Mouse (Mus musculus) heart, embryonic 16.5 days (tissue): Measurements from ENCODE around the gene Slc25a16. TPM values are rescaled to one million over a fixed set of nuclear protein-coding genes. Genes with fewer than 3 reads are reported as not detected.

Source experiments
- ATAC-seq: fragments of 200-750 bp; cut with Nextera tagmentation; replicated peaks from 2 replicates; pipeline ENCODE4 v1.8.0; 2017; ENCODE audit warnings: moderate number of reproducible peaks; ENCODE audit not compliant: insufficient read depth, low FRiP score; ENCODE audit errors: extremely low read depth
- H3K27ac ChIP-seq: fragments of 300-500 bp; sonication (generic); 2 replicates; pipeline ENCODE4 v1.5.1; 2014; ENCODE audit warnings: mild to moderate bottlenecking, low read length, control low read depth, moderate library complexity
- H3K27me3 ChIP-seq: fragments of 300-500 bp; sonication (generic); 2 replicates; pipeline ENCODE4 v1.6.1; 2014; ENCODE audit warnings: low read length, mixed read lengths; ENCODE audit not compliant: control insufficient read depth, insufficient read depth
- H3K36me3 ChIP-seq: fragments of 300-500 bp; sonication (generic); 2 replicates; pipeline ENCODE4 v1.6.1; 2014; ENCODE audit not compliant: control insufficient read depth, insufficient read depth
- H3K4me1 ChIP-seq: fragments of 300-500 bp; sonication (generic); 2 replicates; pipeline ENCODE4 v1.6.1; 2014; ENCODE audit warnings: low read length, mixed read lengths; ENCODE audit not compliant: control insufficient read depth, insufficient read depth
- H3K4me2 ChIP-seq: fragments of 300-500 bp; sonication (generic); 2 replicates; pipeline ENCODE4 v1.6.1; 2014; ENCODE audit warnings: low read depth, mild to moderate bottlenecking, control low read depth, low read length
- H3K4me3 ChIP-seq: fragments of 300-500 bp; sonication (generic); 2 replicates; pipeline ENCODE4 v1.5.1; 2014; ENCODE audit warnings: mild to moderate bottlenecking, control low read depth, low read length
- H3K9ac ChIP-seq: fragments of 300-500 bp; sonication (generic); 2 replicates; pipeline ENCODE4 v1.6.1; 2014; ENCODE audit warnings: low read length, control low read depth
- H3K9me3 ChIP-seq: fragments of 300-500 bp; sonication (generic); replicated peaks from 2 replicates; pipeline ENCODE4 v1.6.1; 2016; ENCODE audit warnings: low read length; ENCODE audit not compliant: control insufficient read depth
- WGBS: fragments of 180-500 bp; shearing (Covaris S2); extraction: QIAGEN DNeasy Blood & Tissue Kit; methylation state at CpG from one replicate; pipeline ENCODE4 v1.1.7; 2014; 5-methylcytosine and 5-hydroxymethylcytosine counted together
- polyA plus RNA-seq: library from polyadenylated mRNA; unstranded; fragments of >200 nt; fragmentation: Nextera tagmentation; extraction: Ambion mirVana; gene quantifications from 2 replicates; pipeline ENCODE4 v1.2.1, GENCODE M21; 2015

Gene Slc25a16
- polyA plus RNA-seq, 1 experiment from 2014 or later: 14.0 TPM

GRCm38 (mm10) chr10:62885969-62886798 is 34.2 kb upstream of the Slc25a16 start:
- Histone ChIP-seq H3K9ac (peak overlapping the region; percentile 78), H3K36me3 (no peaks in the 10 kb centered on the region), H3K9me3 (no peaks in the 10 kb centered on the region), H3K4me3 (peak overlapping the region; percentile 75), H3K4me1 (peaks cover 8% of the 10 kb centered on the region; the same call in 1 of the 2 replicates), H3K4me2 (peak overlapping the region; percentile 94), H3K27ac (peak overlapping the region; percentile 83), H3K27me3 (no peaks in the 10 kb centered on the region)
- under 1% methylated on average over 38 of the region's 38 CpGs for WGBS
- ATAC-seq: peak; percentile 41

- H3K4me2 ChIP-seq: peak overlapping the region; percentile 94
- no peaks in the 10 kb centered on the region for H3K27me3 ChIP-seq
- H3K27ac ChIP-seq: peak overlapping the region; percentile 83
- H3K9me3 ChIP-seq: no peaks in the 10 kb centered on the region
- peak overlapping the region; percentile 75 for H3K4me3 ChIP-seq
- peaks cover 8% of the 10 kb centered on the region; the same call in 1 of the 2 replicates for H3K4me1 ChIP-seq
- H3K9ac ChIP-seq: peak overlapping the region; percentile 78
- WGBS: under 1% methylated on average over 56 of the region's 56 CpGs
- H3K36me3 ChIP-seq: no peaks in the 10 kb centered on the region
- peak; percentile 86 for ATAC-seq
Measured at GRCm38 (mm10) chr10:62886799-62887591, 33.4 kb upstream of the Slc25a16 start.

GRCm38 (mm10) chr10:62891025-62891424 is 29.4 kb upstream of the Slc25a16 start:
- H3K27ac ChIP-seq: no peak overlapping the region
- WGBS: 83% methylated on average over 3 of the region's 3 CpGs

GRCm38 (mm10) chr10:62892549-62893232 is 27.7 kb upstream of the Slc25a16 start:
- ATAC-seq: no peak
- no peak overlapping the region for H3K9ac ChIP-seq
- WGBS: 21% methylated on average over 4 of the region's 4 CpGs

More at GRCm38 (mm10) chr10:62891025-62891424, 29.4 kb upstream of the Slc25a16 start:
- Histone ChIP-seq H3K36me3 (no peaks in the 10 kb centered on the region), H3K27me3 (no peaks in the 10 kb centered on the region), H3K9me3 (no peaks in the 10 kb centered on the region), H3K9ac (no peak overlapping the region), H3K4me2 (no peak overlapping the region), H3K4me3 (no peak overlapping the region), H3K4me1 (no peaks in the 10 kb centered on the region)
- no peak for ATAC-seq

GRCm38 (mm10) chr10:62893356-62893884 is 27.0 kb upstream of the Slc25a16 start:
- Histone ChIP-seq H3K4me3 (no peak overlapping the region), H3K4me1 (no peaks in the 10 kb centered on the region), H3K36me3 (no peaks in the 10 kb centered on the region), H3K9ac (no peak overlapping the region), H3K4me2 (no peak overlapping the region), H3K27me3 (no peaks in the 10 kb centered on the region), H3K27ac (no peak overlapping the region), H3K9me3 (no peaks in the 10 kb centered on the region)
- 70% methylated on average over 6 of the region's 6 CpGs for WGBS
- ATAC-seq: no peak

More at GRCm38 (mm10) chr10:62892549-62893232, 27.7 kb upstream of the Slc25a16 start:
- H3K4me2 ChIP-seq: no peak overlapping the region
- no peaks in the 10 kb centered on the region for H3K9me3 ChIP-seq
- H3K4me3 ChIP-seq: no peak overlapping the region
- no peaks in the 10 kb centered on the region for H3K4me1 ChIP-seq
- no peaks in the 10 kb centered on the region for H3K27me3 ChIP-seq
- H3K36me3 ChIP-seq: no peaks in the 10 kb centered on the region
- H3K27ac ChIP-seq: no peak overlapping the region

- WGBS: 61% methylated on average over 3 of the region's 3 CpGs
- Histone ChIP-seq H3K36me3 (no peaks in the 10 kb centered on the region), H3K4me3 (no peak overlapping the region), H3K27me3 (no peaks in the 10 kb centered on the region), H3K9ac (no peak overlapping the region), H3K4me1 (no peaks in the 10 kb centered on the region), H3K9me3 (no peaks in the 10 kb centered on the region), H3K27ac (no peak overlapping the region), H3K4me2 (no peak overlapping the region)
- no peak for ATAC-seq
Measured at GRCm38 (mm10) chr10:62894447-62894846, 26.0 kb upstream of the Slc25a16 start.

GRCm38 (mm10) chr10:62895386-62895785 is 25.0 kb upstream of the Slc25a16 start:
- Histone ChIP-seq H3K9ac (no peak overlapping the region), H3K9me3 (no peaks in the 10 kb centered on the region), H3K27me3 (no peaks in the 10 kb centered on the region), H3K27ac (no peak overlapping the region), H3K4me3 (no peak overlapping the region), H3K4me2 (no peak overlapping the region), H3K36me3 (no peaks in the 10 kb centered on the region), H3K4me1 (no peaks in the 10 kb centered on the region)
- WGBS: 72% methylated on average over 6 of the region's 6 CpGs
- no peak for ATAC-seq

- Histone ChIP-seq H3K4me1 (no peaks in the 10 kb centered on the region), H3K27me3 (no peaks in the 10 kb centered on the region), H3K36me3 (no peaks in the 10 kb centered on the region), H3K4me3 (no peak overlapping the region), H3K9ac (no peak overlapping the region), H3K9me3 (no peaks in the 10 kb centered on the region), H3K4me2 (no peak overlapping the region), H3K27ac (no peak overlapping the region)
- no peak for ATAC-seq
- WGBS: 62% methylated on average over 4 of the region's 4 CpGs
Measured at GRCm38 (mm10) chr10:62896035-62896434, 24.4 kb upstream of the Slc25a16 start.
